Mouse (Mus musculus) thymus, adult 2 months (tissue): ENCODE results near the gene Adh5.

Experiments used
- CTCF ChIP-seq: fragments of 200-500 bp; IDR thresholded peaks from 2 replicates; pipeline ENCODE4 v1.5.1; 2012; ENCODE audit warnings: mild to moderate bottlenecking, control low read depth, low read length, moderate library complexity, borderline replicate concordance; ENCODE audit not compliant: control insufficient read depth, poor library complexity, insufficient read depth; ENCODE audit errors: extremely low read depth
- POLR2A ChIP-seq: fragments of 200-500 bp; IDR thresholded peaks from 2 replicates; pipeline ENCODE4 v1.6.1; 2012; ENCODE audit warnings: mild to moderate bottlenecking, low read length, control low read depth, moderate library complexity; ENCODE audit not compliant: control insufficient read depth, poor library complexity, insufficient read depth; ENCODE audit errors: extremely low read depth

- TF ChIP-seq CTCF (0 out of 2 replicates have a peak, but pooled peaks have one; percentile 61), POLR2A (peak; percentile 71)
These were observed at the start of gene Adh5 for GRCm38 (mm10) chr3:138442612-138443464.
